Mouse (Mus musculus) liver, embryonic 13.5 days (tissue): Measurements from ENCODE around the gene Tceal9. TPM values are rescaled to one million over a fixed set of nuclear protein-coding genes. Genes with fewer than 3 reads are reported as not detected.
"Not testable (repeated sequence)": the region's sequence is repeated elsewhere in the genome, so short reads cannot be mapped to it uniquely, and the experiment has no call there.

Experiments used
- ATAC-seq: fragments of 200-750 bp; cut with Nextera tagmentation; 2 replicates; pipeline ENCODE4 v1.8.0; 2017; ENCODE audit warnings: low read depth, mild to moderate bottlenecking, moderate number of reproducible peaks, moderate library complexity
- DNase-seq: peaks from one replicate; pipeline ENCODE4 v3.0.0; 2022
- H3K27ac ChIP-seq: fragments of 300-500 bp; sonication (generic); 2 replicates; pipeline ENCODE4 v1.5.1; 2015; ENCODE audit warnings: moderate library complexity, mild to moderate bottlenecking, inconsistent platforms
- H3K27me3 ChIP-seq: fragments of 300-500 bp; sonication (generic); 2 replicates; pipeline ENCODE4 v1.6.1; 2015; ENCODE audit warnings: mild to moderate bottlenecking, inconsistent platforms
- H3K36me3 ChIP-seq: fragments of 300-500 bp; sonication (generic); 2 replicates; pipeline ENCODE4 v1.6.1; 2015; ENCODE audit warnings: mild to moderate bottlenecking, inconsistent platforms
- H3K4me1 ChIP-seq: fragments of 300-500 bp; sonication (generic); replicated peaks from 2 replicates; pipeline ENCODE4 v1.6.1; 2015; ENCODE audit warnings: inconsistent platforms
- H3K4me2 ChIP-seq: fragments of 300-500 bp; sonication (generic); 2 replicates; pipeline ENCODE4 v1.6.1; 2015; ENCODE audit warnings: inconsistent platforms, mild to moderate bottlenecking, moderate library complexity
- H3K4me3 ChIP-seq: fragments of 300-500 bp; sonication (generic); replicated peaks from 2 replicates; pipeline ENCODE4 v1.5.1; 2015; ENCODE audit warnings: mild to moderate bottlenecking, inconsistent platforms
- H3K9ac ChIP-seq: fragments of 300-500 bp; sonication (generic); 2 replicates; pipeline ENCODE4 v1.6.1; 2015; ENCODE audit warnings: mild to moderate bottlenecking, inconsistent platforms
- H3K9me3 ChIP-seq: fragments of 300-500 bp; sonication (generic); replicated peaks from 2 replicates; pipeline ENCODE4 v1.6.1; 2016; ENCODE audit warnings: inconsistent platforms
- WGBS: fragments of 180-500 bp; shearing (Covaris S2); methylation state at CpG from one replicate; pipeline ENCODE4 v1.1.7; 2015; ENCODE audit not compliant: insufficient replicate concordance; 5-methylcytosine and 5-hydroxymethylcytosine counted together
- polyA plus RNA-seq: library from polyadenylated mRNA; unstranded; fragments of >200 nt; fragmentation: Nextera tagmentation; extraction: Ambion mirVana; gene quantifications from 2 replicates; pipeline ENCODE4 v1.2.1, GENCODE M21; 2015

The Tceal9 gene
- polyA plus RNA-seq: 227 and 291 TPM in 2 replicates

GRCm38 (mm10) chrX:136244574-136245229 lies at the start of gene Tceal9:
Gene Tceal9 (plus strand): TSS chrX:136245079.
- H3K27ac ChIP-seq: peak within 1 kb of the TSS; percentile 64
- DNase-seq (peak; percentile 69), ATAC-seq (peak; percentile 94)
- H3K9me3 ChIP-seq: no peaks in the 10 kb centered on the region
- H3K9ac ChIP-seq: peak within 1 kb of the TSS; percentile 77
- H3K27me3 ChIP-seq: no peaks in the 10 kb centered on the region
- H3K4me1 ChIP-seq: 0 out of 2 replicates have a peak, but pooled peaks cover 3% of the 10 kb centered on the region
- peaks cover 5% of the 10 kb centered on the region; the same call in 1 of the 2 replicates for H3K36me3 ChIP-seq
- peak within 1 kb of the TSS; percentile 66 for H3K4me3 ChIP-seq
- WGBS: 20% methylated on average over 20 of the region's 20 CpGs
- H3K4me2 ChIP-seq: peak within 1 kb of the TSS; percentile 74

GRCm38 (mm10) chrX:136195193-136195944 lies 49.5 kb upstream of the Tceal9 start:
- Histone ChIP-seq H3K9ac (no peak overlapping the region), H3K36me3 (no peaks in the 10 kb centered on the region), H3K4me3 (no peak overlapping the region), H3K9me3 (no peaks in the 10 kb centered on the region), H3K27me3 (no peaks in the 10 kb centered on the region), H3K4me1 (no peaks in the 10 kb centered on the region), H3K27ac (no peak overlapping the region), H3K4me2 (no peak overlapping the region)
- 64% methylated on average over 16 of the region's 16 CpGs for WGBS
- no peak for DNase-seq
- ATAC-seq: no peak

GRCm38 (mm10) chrX:136196873-136197272 lies 48.0 kb upstream of the Tceal9 start:
- Histone ChIP-seq H3K9me3 (no peaks in the 10 kb centered on the region), H3K36me3 (no peaks in the 10 kb centered on the region), H3K4me1 (no peaks in the 10 kb centered on the region), H3K27ac (no peak overlapping the region), H3K27me3 (no peaks in the 10 kb centered on the region; the same call in 1 of the 2 replicates), H3K4me3 (no peak overlapping the region), H3K4me2 (no peak overlapping the region), H3K9ac (no peak overlapping the region)
- WGBS: 29% methylated on average over 1 of the region's 1 CpGs
- DNase-seq (peak; percentile 27), ATAC-seq (no peak)

- H3K9ac ChIP-seq: no peak overlapping the region
- DNase-seq (no peak), ATAC-seq (no peak)
- no peak overlapping the region; the same call in 1 of the 2 replicates for H3K27ac ChIP-seq
- no peaks in the 10 kb centered on the region for H3K36me3 ChIP-seq
- no peaks in the 10 kb centered on the region for H3K4me1 ChIP-seq
- H3K4me3 ChIP-seq: peak overlapping the region; percentile 35
- no peaks in the 10 kb centered on the region for H3K9me3 ChIP-seq
- peaks cover 6% of the 10 kb centered on the region; the same call in 1 of the 2 replicates for H3K27me3 ChIP-seq
- WGBS: 14% methylated on average over 7 of the region's 7 CpGs
- H3K4me2 ChIP-seq: peak overlapping the region; percentile 34
These were observed 41.6 kb upstream of the Tceal9 start for GRCm38 (mm10) chrX:136203257-136203656.

GRCm38 (mm10) chrX:136203664-136204066 lies 41.2 kb upstream of the Tceal9 start, which contains the start of gene Tceal5:
Gene Tceal5 (minus strand): TSS chrX:136203876.
- ATAC-seq: peak; percentile 39; the same call in 1 of the 2 replicates
- peak within 1 kb of the TSS; percentile 35 for H3K4me3 ChIP-seq
- no peak within 1 kb of the TSS for H3K9ac ChIP-seq
- 16% methylated on average over 9 of the region's 9 CpGs for WGBS
- H3K4me2 ChIP-seq: peak within 1 kb of the TSS; percentile 34
- H3K9me3 ChIP-seq: no peaks in the 10 kb centered on the region
- H3K27me3 ChIP-seq: peaks cover 6% of the 10 kb centered on the region; the same call in 1 of the 2 replicates
- H3K36me3 ChIP-seq: no peaks in the 10 kb centered on the region
- DNase-seq: no peak
- no peak within 1 kb of the TSS; the same call in 1 of the 2 replicates for H3K27ac ChIP-seq
- no peaks in the 10 kb centered on the region for H3K4me1 ChIP-seq

- WGBS: 53% methylated on average over 6 of the region's 6 CpGs
- Histone ChIP-seq H3K9me3 (no peaks in the 10 kb centered on the region), H3K9ac (no peak overlapping the region), H3K27me3 (peaks cover 6% of the 10 kb centered on the region; the same call in 1 of the 2 replicates), H3K27ac (no peak overlapping the region), H3K36me3 (no peaks in the 10 kb centered on the region), H3K4me1 (no peaks in the 10 kb centered on the region), H3K4me3 (no peak overlapping the region), H3K4me2 (no peak overlapping the region)
- ATAC-seq (no peak), DNase-seq (no peak)
These were observed 40.5 kb upstream of the Tceal9 start for GRCm38 (mm10) chrX:136204406-136204805.

- no peaks in the 10 kb centered on the region for H3K36me3 ChIP-seq
- H3K9me3 ChIP-seq: no peaks in the 10 kb centered on the region
- H3K4me3 ChIP-seq: no peak overlapping the region
- H3K27ac ChIP-seq: no peak overlapping the region
- H3K4me1 ChIP-seq: no peaks in the 10 kb centered on the region
- DNase-seq (no peak), ATAC-seq (no peak)
- H3K4me2 ChIP-seq: no peak overlapping the region
- H3K9ac ChIP-seq: no peak overlapping the region
- WGBS: 37% methylated on average over 2 of the region's 2 CpGs
- H3K27me3 ChIP-seq: peaks cover 9% of the 10 kb centered on the region; the same call in 1 of the 2 replicates
These were observed 31.5 kb upstream of the Tceal9 start for GRCm38 (mm10) chrX:136213396-136213795.

GRCm38 (mm10) chrX:136214729-136215677 lies 29.9 kb upstream of the Tceal9 start, which contains the start of the genes Tceal7 and Bex1:
Gene Tceal7 (plus strand): TSS chrX:136214779.
Gene Bex1 (minus strand): TSS chrX:136215513.
- peak; percentile 93 for ATAC-seq
- WGBS: 15% methylated on average over 16 of the region's 67 CpGs
- not testable (repeated sequence) for H3K36me3 ChIP-seq, H3K9me3 ChIP-seq, H3K4me1 ChIP-seq, H3K27ac ChIP-seq, H3K27me3 ChIP-seq, DNase-seq
- Histone ChIP-seq H3K9ac (peak within 1 kb of the TSS; percentile 33; the same call in 1 of the 2 replicates), H3K4me3 (peak within 1 kb of the TSS; percentile 38), H3K4me2 (peak within 1 kb of the TSS; percentile 45)

- H3K9me3 ChIP-seq: no peaks in the 10 kb centered on the region
- no peak overlapping the region for H3K4me3 ChIP-seq
- no peak for DNase-seq
- H3K9ac ChIP-seq: no peak overlapping the region
- H3K36me3 ChIP-seq: no peaks in the 10 kb centered on the region
- WGBS: 42% methylated on average over 1 of the region's 1 CpGs
- H3K4me2 ChIP-seq: no peak overlapping the region
- no peak overlapping the region for H3K27ac ChIP-seq
- H3K4me1 ChIP-seq: no peaks in the 10 kb centered on the region
- H3K27me3 ChIP-seq: peaks cover 9% of the 10 kb centered on the region; the same call in 1 of the 2 replicates
- ATAC-seq: no peak
These were observed 28.6 kb upstream of the Tceal9 start for GRCm38 (mm10) chrX:136216303-136216702.

- Histone ChIP-seq H3K36me3 (no peaks in the 10 kb centered on the region), H3K4me3 (no peak overlapping the region), H3K4me2 (no peak overlapping the region), H3K9ac (no peak overlapping the region), H3K27ac (no peak overlapping the region), H3K27me3 (no peaks in the 10 kb centered on the region; the same call in 1 of the 2 replicates), H3K9me3 (no peaks in the 10 kb centered on the region), H3K4me1 (no peaks in the 10 kb centered on the region)
- 61% methylated on average over 6 of the region's 6 CpGs for WGBS
- DNase-seq (no peak), ATAC-seq (no peak)
These were observed 21.2 kb upstream of the Tceal9 start for GRCm38 (mm10) chrX:136223714-136224113.
